11 mouse cellular contexts compared by ENCODE assay signal in genomic region chr2:105256427-105257071, GRCm38 (mm10). TPM values are rescaled to one million over a fixed set of nuclear protein-coding genes. Genes with fewer than 3 reads are reported as not detected.
DNase-seq lines count a peak whose midpoint lies in the region; ATAC-seq and TF ChIP-seq lines count a peak whose summit lies in the region.
"Had no signal": no experiment of that assay in that cellular context is flagged by ENCODE, and none has a peak within 500 bp of the region (broad histone marks: within the 10 kb centered on the region; RNA-seq: fewer than 3 reads in every experiment).

No protein-coding gene starts in this region.

- TF ChIP-seq POLR2A in MEL (IDR thresholded peaks at IDR 0.05; ENCODE audit: control insufficient read depth in 1 of 2, insufficient read depth in 1 of 2, low read depth in 1 of 2, low read length in 2 of 2, poor library complexity in 1 of 2): no peak

- no peak overlapping the region for H3K4me2 ChIP-seq in heart, postnatal 0 days (ENCODE audit: low read depth, low read length)
- no peak overlapping the region for H3K4me2 ChIP-seq in hindbrain, embryonic 13.5 days
- H3K4me2 ChIP-seq: heart, embryonic 15.5 days had no signal

- H3K36me3 ChIP-seq in heart, postnatal 0 days (replicated peaks; ENCODE audit: control insufficient read depth, insufficient read depth, low read length): no peaks in the 10 kb centered on the region
- H3K36me3 ChIP-seq in MEL (ENCODE audit: control insufficient read depth in 1 of 2, insufficient read depth in 2 of 2, low read length in 2 of 2): peaks cover 0 to 20% of the 10 kb centered on the region in 2 experiments; a peak in 2 of 4 replicates
- H3K36me3 ChIP-seq in hindbrain, embryonic 13.5 days: no peaks in the 10 kb centered on the region
- H3K36me3 ChIP-seq: heart, embryonic 15.5 days had no signal

- H3K27me3 ChIP-seq in heart, postnatal 0 days (ENCODE audit: control insufficient read depth, insufficient read depth, low read length): 0 out of 2 replicates have a peak, but pooled peaks cover 3% of the 10 kb centered on the region
- no peaks in the 10 kb centered on the region for H3K27me3 ChIP-seq in MEL (ENCODE audit: control insufficient read depth in 1 of 2, insufficient read depth in 2 of 2, low read length in 2 of 2)
- peaks cover 21% of the 10 kb centered on the region; the same call in 1 of the 2 replicates for H3K27me3 ChIP-seq in hindbrain, embryonic 13.5 days

- H3K9me3 ChIP-seq in heart, postnatal 0 days (replicated peaks; ENCODE audit: control insufficient read depth, low read length): no peaks in the 10 kb centered on the region
- H3K9me3 ChIP-seq in MEL (replicated peaks; ENCODE audit: insufficient read depth, low read length): no peaks in the 10 kb centered on the region
- H3K9me3 ChIP-seq in hindbrain, embryonic 13.5 days: no peaks in the 10 kb centered on the region
- H3K9me3 ChIP-seq: heart, embryonic 15.5 days had no signal

- H3K79me2 ChIP-seq in MEL (ENCODE audit: control insufficient read depth, insufficient read depth, low read length, poor library complexity): no peaks in the 10 kb centered on the region; the same call in 1 of the 2 replicates

- peak; percentile 41 for TF ChIP-seq CTCF in heart, postnatal 0 days (IDR thresholded peaks at IDR 0.05; ENCODE audit: low read depth)
- peak in 2 of 3 experiments; percentile 10 to 48; a peak in 3 of 6 replicates for TF ChIP-seq CTCF in MEL (IDR thresholded peaks at IDR 0.05 in 2 of 3, conservative IDR thresholded peaks at IDR 0.05 in 1 of 3; ENCODE audit: control insufficient read depth in 1 of 3, insufficient read depth in 1 of 3, low read depth in 2 of 3, low read length in 3 of 3, poor library complexity in 1 of 3, severe bottlenecking in 1 of 3)

- ATAC-seq in heart, postnatal 0 days (ENCODE audit: insufficient read depth, low read depth): no peak
- ATAC-seq in hindbrain, embryonic 13.5 days (ENCODE audit: low FRiP score): peak; percentile 32; the same call in 1 of the 2 replicates

- 52% methylated on average over 2 of the region's 2 CpGs for WGBS in heart, postnatal 0 days
- WGBS in hindbrain, embryonic 13.5 days: 61% methylated on average over 2 of the region's 2 CpGs

- no peak overlapping the region for H3K4me3 ChIP-seq in heart, postnatal 0 days (ENCODE audit: low read depth, low read length)
- no peak overlapping the region for H3K4me3 ChIP-seq in MEL (ENCODE audit: control insufficient read depth in 1 of 2, insufficient read depth in 1 of 2, low read depth in 2 of 2, low read length in 2 of 2)
- no peak overlapping the region for H3K4me3 ChIP-seq in hindbrain, embryonic 13.5 days
- H3K4me3 ChIP-seq: heart, embryonic 15.5 days had no signal

- H3K9ac ChIP-seq in heart, postnatal 0 days (replicated peaks; ENCODE audit: low read depth, low read length): no peak overlapping the region
- H3K9ac ChIP-seq in MEL (ENCODE audit: control insufficient read depth, low read depth, low read length, poor library complexity, severe bottlenecking): no peak overlapping the region
- no peak overlapping the region for H3K9ac ChIP-seq in hindbrain, embryonic 13.5 days
- H3K9ac ChIP-seq: heart, embryonic 15.5 days had no signal

- TF ChIP-seq EP300 in heart, postnatal 0 days (IDR thresholded peaks at IDR 0.05; ENCODE audit: low read depth): no peak
- no peak for TF ChIP-seq EP300 in MEL (IDR thresholded peaks at IDR 0.05; ENCODE audit: low read depth in 1 of 2, low read length in 2 of 2)

- TF ChIP-seq RAD21 in MEL (IDR thresholded peaks at IDR 0.05; ENCODE audit: low read depth, low read length): peak; percentile 52

- no peaks in the 10 kb centered on the region for H3K4me1 ChIP-seq in heart, postnatal 0 days (ENCODE audit: control insufficient read depth, insufficient read depth)
- H3K4me1 ChIP-seq in MEL (ENCODE audit: control insufficient read depth in 1 of 2, insufficient read depth in 2 of 2, low read length in 2 of 2): peaks cover 21 to 22% of the 10 kb centered on the region in 2 experiments
- H3K4me1 ChIP-seq in hindbrain, embryonic 13.5 days (replicated peaks): no peaks in the 10 kb centered on the region
- H3K4me1 ChIP-seq: heart, embryonic 15.5 days had no signal

- no peak for DNase-seq in heart, postnatal 0 days (ENCODE audit: low spot score)
- DNase-seq in heart, postnatal 4 days: no peak
- DNase-seq in 416B (ENCODE audit: low read depth): peak; percentile 28
- DNase-seq in MEL (ENCODE audit: low read depth, low spot score): peak; percentile 56
- no peak for DNase-seq in adrenal gland, postnatal 14 days
- no peak for DNase-seq in yolk sac, embryonic 10.5 days (ENCODE audit: low spot score)
- no peak for DNase-seq in cerebellum, adult 9-11 months
- DNase-seq: thymus, adult 18-20 months had no signal

- H3K27ac ChIP-seq in heart, postnatal 0 days (ENCODE audit: low read depth): no peak overlapping the region
- H3K27ac ChIP-seq in MEL (ENCODE audit: control insufficient read depth, low read depth, low read length): no peak overlapping the region
- H3K27ac ChIP-seq in hindbrain, embryonic 13.5 days: no peak overlapping the region
- H3K27ac ChIP-seq: heart, embryonic 15.5 days had no signal

TF ChIP-seq in MEL, 35 proteins besides CTCF, POLR2A, EP300 and RAD21:
- no peak for TF ChIP-seq MYB (IDR thresholded peaks at IDR 0.05; ENCODE audit: low read depth, low read length)
- TF ChIP-seq SMC3 (IDR thresholded peaks at IDR 0.05; ENCODE audit: low read depth, low read length): peak; percentile 25; the same call in 1 of the 2 replicates
- no peak for TF ChIP-seq KAT2A (conservative IDR thresholded peaks at IDR 0.05; ENCODE audit: low read depth, low read length)
- no peak for TF ChIP-seq USF2 (IDR thresholded peaks at IDR 0.05; ENCODE audit: borderline replicate concordance in 1 of 2, insufficient read depth in 1 of 2, low read depth in 1 of 2, low read length in 2 of 2)
- peak; percentile 94 for TF ChIP-seq JUND (IDR thresholded peaks at IDR 0.05; ENCODE audit: low read depth, low read length)
- no peak for TF ChIP-seq POLR2AphosphoS5 (IDR thresholded peaks at IDR 0.05; ENCODE audit: borderline replicate concordance, low read depth, low read length)
- TF ChIP-seq MAFK (IDR thresholded peaks at IDR 0.05; ENCODE audit: borderline replicate concordance, low read depth, low read length): no peak

RNA-seq across cellular contexts. Expression of gene Them7, which starts 32.4 kb away (rescaled TPM):
- 2.1 TPM in 1 of 2 replicates, not detected in the other for total RNA-seq in heart, postnatal 0 days (2014; rRNA removed; ENCODE audit: low replicate concordance)
- 0.59 and 0.60 TPM in 2 replicates for polyA plus RNA-seq in heart, postnatal 0 days (2015; fragmentation: Nextera tagmentation; extraction: Ambion mirVana)
- total RNA-seq in heart, postnatal 4 days (2021): 1 to 10 TPM in 1 of 2 experiments, under 1 TPM in 1; 0.61 to 1.6 TPM
- total RNA-seq in MEL (2012; rRNA removed): not detected in 2 replicates
- not detected for polyA plus RNA-seq in MEL (2012; ENCODE audit: insufficient read depth in 1 of 2, insufficient read length in 2 of 2, low read depth in 1 of 2, low replicate concordance in 2 of 2, missing spikeins in 1 of 2)
- polyA plus RNA-seq in hindbrain, embryonic 13.5 days (2015; fragmentation: Nextera tagmentation; extraction: Ambion mirVana): 0.23 TPM in 1 of 2 replicates, not detected in the other
- 1.1 and 2.5 TPM in 2 replicates for total RNA-seq in adrenal gland, postnatal 14 days (2021)
- total RNA-seq: layer of hippocampus, postnatal 10 days had no signal

Comparison
In these comparisons a context has a peak if more than half of its experiments do, and no peak if none do; other contexts are left out.
1. DNase-seq: peak in 416B (single experiment) and MEL (single experiment); none in heart, postnatal 0 days (single experiment), heart, postnatal 4 days (single experiment), adrenal gland, postnatal 14 days (single experiment), yolk sac, embryonic 10.5 days (single experiment) and cerebellum, adult 9-11 months (single experiment).